In genomic region chr2:111517451-111517850, GRCm38 (mm10) we compare ENCODE assay signal across 37 mouse cellular contexts. TPM values are rescaled to one million over a fixed set of nuclear protein-coding genes. Genes with fewer than 3 reads are reported as not detected.
"Had no signal": no experiment of that assay in that cellular context is flagged by ENCODE, and none has a peak within 500 bp of the region (broad histone marks: within the 10 kb centered on the region; RNA-seq: fewer than 3 reads in every experiment).

No protein-coding gene starts in this region.

- H3K4me1 ChIP-seq: heart, embryonic 13.5 days; heart, embryonic 15.5 days; hindbrain, embryonic 10.5 days; hindbrain, embryonic 12.5 days; hindbrain, embryonic 15.5 days; intestine, embryonic 15.5 days; limb, embryonic 10.5 days; limb, embryonic 12.5 days; liver, embryonic 13.5 days had no signal

- ATAC-seq: inflammation-experienced regulatory T-cells, adult 6 months; intestine, embryonic 15.5 days; intestine, postnatal 0 days had no signal

- H3K9ac ChIP-seq: heart, embryonic 13.5 days; heart, embryonic 15.5 days; hindbrain, embryonic 12.5 days; hindbrain, embryonic 15.5 days; intestine, embryonic 15.5 days; limb, embryonic 12.5 days; liver, embryonic 13.5 days had no signal

- H3K36me3 ChIP-seq: heart, embryonic 13.5 days; heart, embryonic 15.5 days; hindbrain, embryonic 10.5 days; hindbrain, embryonic 12.5 days; hindbrain, embryonic 15.5 days; intestine, embryonic 15.5 days; limb, embryonic 10.5 days; limb, embryonic 12.5 days; liver, embryonic 13.5 days had no signal

- H3K27me3 ChIP-seq: heart, embryonic 13.5 days; heart, embryonic 15.5 days; hindbrain, embryonic 12.5 days; hindbrain, embryonic 15.5 days; intestine, embryonic 15.5 days; limb, embryonic 12.5 days; liver, embryonic 13.5 days had no signal

- H3K4me2 ChIP-seq: heart, embryonic 11.5 days; heart, embryonic 13.5 days; heart, embryonic 15.5 days; hindbrain, embryonic 12.5 days; hindbrain, embryonic 15.5 days; intestine, embryonic 15.5 days; limb, embryonic 12.5 days; liver, embryonic 11.5 days; liver, embryonic 13.5 days had no signal

- H3K27ac ChIP-seq: gastrocnemius, adult 2 months; heart, adult 2 months; heart, embryonic 13.5 days; heart, embryonic 15.5 days; hindbrain, embryonic 10.5 days; hindbrain, embryonic 12.5 days; hindbrain, embryonic 15.5 days; intestine, embryonic 15.5 days; layer of hippocampus, adult 2 months; left cerebral cortex, adult 2 months; limb, embryonic 10.5 days; limb, embryonic 12.5 days; liver, embryonic 13.5 days had no signal

- DNase-seq: gastrocnemius, adult 2 months; gastrocnemius, postnatal 10 days; gastrocnemius, postnatal 25 days; heart, adult 2 months; heart, postnatal 14 days; heart, postnatal 36 days; kidney, adult 18-20 months; kidney, adult 8-10 months; kidney, postnatal 10 days; kidney, postnatal 4 days; liver; liver, embryonic 13.5 days had no signal

- H3K4me3 ChIP-seq: gastrocnemius, adult 2 months; heart, adult 2 months; heart, embryonic 13.5 days; heart, embryonic 15.5 days; hindbrain, embryonic 10.5 days; hindbrain, embryonic 12.5 days; hindbrain, embryonic 15.5 days; intestine, embryonic 15.5 days; layer of hippocampus, adult 2 months; left cerebral cortex, adult 2 months; limb, embryonic 10.5 days; limb, embryonic 12.5 days; liver, embryonic 13.5 days had no signal

- H3K9me3 ChIP-seq: heart, embryonic 15.5 days; intestine, embryonic 15.5 days had no signal

RNA-seq across cellular contexts. Expression of gene Olfr1293-ps, which starts 7.6 kb away (rescaled TPM):
- total RNA-seq: gastrocnemius, adult 2 months; gastrocnemius, postnatal 10 days; gastrocnemius, postnatal 25 days; gastrocnemius, postnatal 4 days; granulocyte monocyte progenitor cell, adult 5-6 weeks; heart, adult 2 months; heart, postnatal 14 days; heart, postnatal 36 days; layer of hippocampus, adult 2 months; layer of hippocampus, postnatal 10 days; layer of hippocampus, postnatal 25 days; left cerebral cortex, adult 2 months; left cerebral cortex, postnatal 14 days; left cerebral cortex, postnatal 36 days had no signal
- polyA plus RNA-seq: frontal cortex, adult 2 months; heart, adult 2 months; heart, embryonic 11.5 days; heart, embryonic 13.5 days; heart, embryonic 15.5 days; heart, postnatal 0 days; hindbrain, embryonic 10.5 days; hindbrain, embryonic 12.5 days; hindbrain, embryonic 15.5 days; inflammation-experienced regulatory T-cells, adult 6 months; intestine, embryonic 15.5 days; intestine, postnatal 0 days; kidney, embryonic 14.5 days; kidney, embryonic 16.5 days; limb, embryonic 10.5 days; limb, embryonic 12.5 days; limb, embryonic 14.5 days; liver, embryonic 11.5 days; liver, embryonic 13.5 days had no signal

RNA-seq across cellular contexts. Expression of gene Olfr1291-ps1, which starts 20.5 kb away (rescaled TPM):
- total RNA-seq: gastrocnemius, adult 2 months; gastrocnemius, postnatal 10 days; gastrocnemius, postnatal 25 days; gastrocnemius, postnatal 4 days; granulocyte monocyte progenitor cell, adult 5-6 weeks; heart, adult 2 months; heart, postnatal 14 days; heart, postnatal 36 days; layer of hippocampus, adult 2 months; layer of hippocampus, postnatal 10 days; layer of hippocampus, postnatal 25 days; left cerebral cortex, adult 2 months; left cerebral cortex, postnatal 14 days; left cerebral cortex, postnatal 36 days had no signal
- polyA plus RNA-seq: frontal cortex, adult 2 months; heart, adult 2 months; heart, embryonic 13.5 days; heart, embryonic 15.5 days; heart, postnatal 0 days; hindbrain, embryonic 10.5 days; hindbrain, embryonic 12.5 days; hindbrain, embryonic 15.5 days; intestine, embryonic 15.5 days; intestine, postnatal 0 days; kidney, embryonic 14.5 days; kidney, embryonic 16.5 days; limb, embryonic 10.5 days; limb, embryonic 12.5 days; limb, embryonic 14.5 days; liver, embryonic 11.5 days; liver, embryonic 13.5 days had no signal

RNA-seq across cellular contexts. Expression of gene Olfr1294, which starts 22.6 kb away (rescaled TPM):
- total RNA-seq: gastrocnemius, adult 2 months; gastrocnemius, postnatal 10 days; gastrocnemius, postnatal 25 days; gastrocnemius, postnatal 4 days; granulocyte monocyte progenitor cell, adult 5-6 weeks; heart, adult 2 months; heart, postnatal 14 days; heart, postnatal 36 days; layer of hippocampus, adult 2 months; layer of hippocampus, postnatal 10 days; layer of hippocampus, postnatal 25 days; left cerebral cortex, adult 2 months; left cerebral cortex, postnatal 14 days; left cerebral cortex, postnatal 36 days had no signal
- polyA plus RNA-seq: frontal cortex, adult 2 months; heart, adult 2 months; heart, embryonic 11.5 days; heart, embryonic 13.5 days; heart, embryonic 15.5 days; heart, postnatal 0 days; hindbrain, embryonic 10.5 days; hindbrain, embryonic 12.5 days; hindbrain, embryonic 15.5 days; inflammation-experienced regulatory T-cells, adult 6 months; intestine, embryonic 15.5 days; intestine, postnatal 0 days; kidney, embryonic 14.5 days; kidney, embryonic 16.5 days; limb, embryonic 10.5 days; limb, embryonic 12.5 days; limb, embryonic 14.5 days; liver, embryonic 11.5 days; liver, embryonic 13.5 days had no signal

RNA-seq across cellular contexts. Expression of gene Olfr1290, which starts 23.8 kb away (rescaled TPM):
- total RNA-seq: gastrocnemius, adult 2 months; gastrocnemius, postnatal 10 days; gastrocnemius, postnatal 25 days; gastrocnemius, postnatal 4 days; granulocyte monocyte progenitor cell, adult 5-6 weeks; heart, adult 2 months; heart, postnatal 14 days; heart, postnatal 36 days; layer of hippocampus, adult 2 months; layer of hippocampus, postnatal 10 days; layer of hippocampus, postnatal 25 days; left cerebral cortex, adult 2 months; left cerebral cortex, postnatal 14 days; left cerebral cortex, postnatal 36 days had no signal
- polyA plus RNA-seq: frontal cortex, adult 2 months; heart, adult 2 months; heart, embryonic 11.5 days; heart, embryonic 15.5 days; heart, postnatal 0 days; hindbrain, embryonic 10.5 days; hindbrain, embryonic 12.5 days; hindbrain, embryonic 15.5 days; inflammation-experienced regulatory T-cells, adult 6 months; intestine, embryonic 15.5 days; intestine, postnatal 0 days; kidney, embryonic 14.5 days; kidney, embryonic 16.5 days; limb, embryonic 10.5 days; limb, embryonic 12.5 days; limb, embryonic 14.5 days; liver, embryonic 11.5 days; liver, embryonic 13.5 days had no signal

RNA-seq across cellular contexts. Expression of gene Olfr1289, which starts 36.8 kb away (rescaled TPM):
- total RNA-seq: gastrocnemius, adult 2 months; gastrocnemius, postnatal 10 days; gastrocnemius, postnatal 25 days; gastrocnemius, postnatal 4 days; granulocyte monocyte progenitor cell, adult 5-6 weeks; heart, adult 2 months; heart, postnatal 14 days; heart, postnatal 36 days; layer of hippocampus, adult 2 months; layer of hippocampus, postnatal 10 days; layer of hippocampus, postnatal 25 days; left cerebral cortex, adult 2 months; left cerebral cortex, postnatal 14 days; left cerebral cortex, postnatal 36 days had no signal
- polyA plus RNA-seq: frontal cortex, adult 2 months; heart, adult 2 months; heart, embryonic 11.5 days; heart, embryonic 13.5 days; heart, embryonic 15.5 days; heart, postnatal 0 days; hindbrain, embryonic 10.5 days; hindbrain, embryonic 12.5 days; hindbrain, embryonic 15.5 days; inflammation-experienced regulatory T-cells, adult 6 months; intestine, embryonic 15.5 days; intestine, postnatal 0 days; kidney, embryonic 14.5 days; kidney, embryonic 16.5 days; limb, embryonic 10.5 days; limb, embryonic 12.5 days; limb, embryonic 14.5 days; liver, embryonic 11.5 days; liver, embryonic 13.5 days had no signal
